Mouse (Mus musculus) forebrain, embryonic 16.5 days (tissue): ENCODE measurements around the gene Tmem102. TPM values are rescaled to one million over a fixed set of nuclear protein-coding genes. Genes with fewer than 3 reads are reported as not detected.

Experiments
- ATAC-seq: fragments of 200-750 bp; cut with Nextera tagmentation; 2 replicates; pipeline ENCODE4 v1.8.0; 2017; ENCODE audit warnings: mild to moderate bottlenecking, moderate library complexity
- H3K27ac ChIP-seq: fragments of 300-500 bp; sonication (generic); 2 replicates; pipeline ENCODE4 v1.5.1; 2014; ENCODE audit warnings: low read length, control low read depth
- H3K27me3 ChIP-seq: fragments of 300-500 bp; sonication (generic); replicated peaks from 2 replicates; pipeline ENCODE4 v1.6.1; 2014; ENCODE audit warnings: low read length; ENCODE audit not compliant: control insufficient read depth, insufficient read depth
- H3K36me3 ChIP-seq: fragments of 300-500 bp; sonication (generic); 2 replicates; pipeline ENCODE4 v1.6.1; 2014; ENCODE audit not compliant: control insufficient read depth, insufficient read depth
- H3K4me1 ChIP-seq: fragments of 300-500 bp; sonication (generic); replicated peaks from 2 replicates; pipeline ENCODE4 v1.6.1; 2014; ENCODE audit warnings: low read length; ENCODE audit not compliant: control insufficient read depth, insufficient read depth
- H3K4me2 ChIP-seq: fragments of 300-500 bp; sonication (generic); 2 replicates; pipeline ENCODE4 v1.6.1; 2014; ENCODE audit warnings: mild to moderate bottlenecking, low read length, control low read depth
- H3K4me3 ChIP-seq: fragments of 300-500 bp; sonication (generic); replicated peaks from 2 replicates; pipeline ENCODE4 v1.5.1; 2014; ENCODE audit warnings: mild to moderate bottlenecking, low read length, control low read depth
- H3K9ac ChIP-seq: fragments of 300-500 bp; sonication (generic); replicated peaks from 2 replicates; pipeline ENCODE4 v1.6.1; 2014; ENCODE audit warnings: low read depth, low read length, control low read depth
- H3K9me3 ChIP-seq: fragments of 300-500 bp; sonication (generic); 2 replicates; pipeline ENCODE4 v1.6.1; 2016; ENCODE audit warnings: low read length; ENCODE audit not compliant: control insufficient read depth
- WGBS: fragments of 180-500 bp; shearing (Covaris S2); extraction: QIAGEN DNeasy Blood & Tissue Kit; methylation state at CpG from one replicate; pipeline ENCODE4 v1.1.7; 2014; 5-methylcytosine and 5-hydroxymethylcytosine counted together
- polyA plus RNA-seq: library from polyadenylated mRNA; unstranded; fragments of >200 nt; fragmentation: Nextera tagmentation; extraction: Ambion mirVana; gene quantifications from 2 replicates; pipeline ENCODE4 v1.2.1, GENCODE M21; 2015

Gene Tmem102
- polyA plus RNA-seq, 1 experiment from 2014 or later = 0.77 TPM

DNA sequence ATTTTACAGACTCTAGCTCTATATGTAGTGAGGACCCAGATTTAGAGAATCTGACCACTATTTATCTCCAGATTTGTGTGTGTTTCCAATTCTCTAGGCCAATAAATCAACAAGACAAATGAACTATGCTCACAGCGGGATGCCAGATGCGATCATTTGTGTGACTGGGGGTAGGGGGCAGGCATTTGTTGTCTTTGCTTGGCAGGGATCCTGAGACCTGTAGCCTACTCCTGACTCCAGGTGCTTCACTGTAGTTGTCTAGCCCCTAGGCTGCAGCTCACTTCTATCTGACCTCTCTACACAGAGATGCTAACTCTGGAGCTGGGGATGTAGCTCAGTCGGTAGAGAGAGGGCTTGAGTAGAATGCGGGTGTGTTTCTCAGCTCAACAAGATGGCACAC lies 23.6 kb downstream of the Tmem102 start:
- no peak overlapping the region for H3K27ac ChIP-seq
- no peaks in the 10 kb centered on the region for H3K36me3 ChIP-seq
- no peaks in the 10 kb centered on the region for H3K27me3 ChIP-seq
- no peak overlapping the region for H3K4me2 ChIP-seq
- 44% methylated on average over 4 of the region's 4 CpGs for WGBS
- H3K4me1 ChIP-seq = no peaks in the 10 kb centered on the region
- H3K9me3 ChIP-seq = no peaks in the 10 kb centered on the region
- H3K4me3 ChIP-seq = no peak overlapping the region
- H3K9ac ChIP-seq = no peak overlapping the region
- ATAC-seq = no peak

DNA sequence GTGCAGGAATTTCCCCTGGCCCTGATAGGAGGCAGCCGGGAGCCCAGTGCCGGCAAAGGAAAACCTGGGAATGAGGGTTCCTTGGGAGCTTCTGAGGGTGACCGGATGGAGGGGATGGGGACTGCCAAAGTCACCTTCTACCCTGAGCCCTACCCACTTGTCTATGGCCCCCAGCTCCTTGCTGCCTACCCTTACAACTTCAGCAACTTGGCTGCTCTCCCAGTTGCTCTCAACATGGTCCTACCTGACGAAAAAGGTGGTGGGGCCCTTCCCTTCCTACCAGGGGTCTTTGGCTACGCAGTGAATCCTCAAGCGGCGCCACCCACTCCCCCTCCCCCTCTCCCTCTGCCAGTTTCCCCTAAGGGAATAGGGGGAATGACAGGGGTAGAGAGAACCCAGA lies 26.4 kb downstream of the Tmem102 start:
- no peak overlapping the region for H3K4me2 ChIP-seq
- H3K9ac ChIP-seq = no peak overlapping the region
- no peaks in the 10 kb centered on the region for H3K9me3 ChIP-seq
- ATAC-seq = no peak
- no peaks in the 10 kb centered on the region for H3K27me3 ChIP-seq
- peaks cover 4% of the 10 kb centered on the region for H3K36me3 ChIP-seq
- WGBS = 48% methylated on average over 7 of the region's 7 CpGs
- H3K4me1 ChIP-seq = no peaks in the 10 kb centered on the region
- H3K27ac ChIP-seq = no peak overlapping the region
- no peak overlapping the region for H3K4me3 ChIP-seq

DNA sequence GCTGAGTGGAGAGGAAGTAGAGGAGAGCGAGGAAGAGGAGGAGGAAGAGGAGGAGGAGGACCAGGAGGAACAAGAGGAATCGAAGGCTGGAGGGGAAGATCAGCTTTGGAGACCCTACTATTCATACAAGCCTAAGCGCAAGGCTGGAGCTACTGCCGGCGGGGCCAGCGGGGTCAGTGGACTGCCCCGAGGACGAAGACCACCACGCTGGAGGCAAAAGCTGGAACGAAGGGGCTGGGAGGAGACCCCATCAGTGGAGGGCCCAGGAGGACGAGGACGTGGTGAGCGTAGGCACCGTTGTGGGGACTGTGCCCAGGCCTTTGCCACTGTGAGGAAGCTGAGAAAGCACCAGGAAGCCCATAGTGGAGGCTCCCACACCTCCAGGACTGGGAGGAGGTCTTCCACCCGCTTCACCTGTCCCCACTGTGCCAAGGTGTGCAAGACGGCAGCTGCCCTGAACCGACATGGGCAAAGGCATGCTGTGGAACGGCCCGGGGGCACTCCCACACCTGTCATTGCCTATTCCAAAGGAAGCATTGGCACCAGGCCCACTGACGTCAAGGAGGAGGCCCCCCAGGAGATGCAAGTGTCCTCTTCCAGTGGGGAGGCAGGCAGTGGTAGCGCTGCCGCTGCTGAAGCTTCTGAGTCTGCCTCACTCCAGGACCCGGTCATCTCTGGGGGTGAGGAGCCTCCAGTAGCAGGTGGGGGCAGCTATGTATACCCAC lies 27.0 kb downstream of the Tmem102 start:
- no peak overlapping the region for H3K4me2 ChIP-seq
- no peak; the same call in 1 of the 2 replicates for ATAC-seq
- no peaks in the 10 kb centered on the region for H3K9me3 ChIP-seq
- H3K27ac ChIP-seq = no peak overlapping the region
- H3K9ac ChIP-seq = no peak overlapping the region
- 66% methylated on average over 23 of the region's 23 CpGs for WGBS
- peaks cover 4% of the 10 kb centered on the region for H3K36me3 ChIP-seq
- no peaks in the 10 kb centered on the region for H3K27me3 ChIP-seq
- H3K4me3 ChIP-seq = no peak overlapping the region
- H3K4me1 ChIP-seq = no peaks in the 10 kb centered on the region

DNA sequence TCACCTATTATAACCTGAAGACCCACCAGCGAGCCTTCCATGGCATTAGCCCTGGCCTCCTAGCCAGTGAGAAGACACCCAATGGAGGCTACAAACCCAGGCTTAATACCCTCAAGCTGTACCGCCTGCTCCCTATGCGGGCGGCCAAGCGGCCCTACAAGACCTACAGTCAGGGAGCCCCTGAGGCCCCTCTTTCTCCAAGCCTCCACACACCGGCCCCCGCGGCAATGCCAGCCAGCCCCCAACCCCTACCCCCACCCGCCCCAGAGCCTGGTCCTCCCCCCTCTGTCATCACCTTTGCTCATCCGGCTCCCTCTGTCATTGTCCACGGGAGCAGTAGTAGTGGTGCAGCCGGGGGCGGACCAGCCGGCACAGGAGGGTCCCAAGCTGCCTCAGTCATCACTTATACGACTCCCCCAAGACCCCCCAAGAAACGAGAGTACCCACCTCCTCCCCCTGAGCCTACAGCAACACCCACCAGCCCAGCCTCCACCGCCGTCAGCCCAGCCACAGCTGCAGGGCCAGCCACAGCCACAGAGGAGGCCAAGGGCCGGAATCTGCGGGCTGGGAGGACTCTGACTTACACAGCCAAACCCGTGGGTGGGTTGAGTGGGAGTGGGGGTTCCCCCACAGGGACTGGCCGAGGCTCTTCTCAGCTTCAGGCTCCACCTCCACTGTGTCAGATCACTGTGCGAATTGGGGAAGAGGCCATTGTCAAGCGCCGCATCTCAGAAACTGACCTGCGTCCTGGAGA lies 27.7 kb downstream of the Tmem102 start:
- Histone ChIP-seq H3K36me3 (peaks cover 4% of the 10 kb centered on the region), H3K27ac (no peak overlapping the region), H3K9me3 (no peaks in the 10 kb centered on the region), H3K4me2 (no peak overlapping the region), H3K27me3 (no peaks in the 10 kb centered on the region), H3K4me1 (no peaks in the 10 kb centered on the region), H3K4me3 (no peak overlapping the region), H3K9ac (no peak overlapping the region)
- no peak for ATAC-seq
- WGBS = 66% methylated on average over 24 of the region's 26 CpGs

DNA sequence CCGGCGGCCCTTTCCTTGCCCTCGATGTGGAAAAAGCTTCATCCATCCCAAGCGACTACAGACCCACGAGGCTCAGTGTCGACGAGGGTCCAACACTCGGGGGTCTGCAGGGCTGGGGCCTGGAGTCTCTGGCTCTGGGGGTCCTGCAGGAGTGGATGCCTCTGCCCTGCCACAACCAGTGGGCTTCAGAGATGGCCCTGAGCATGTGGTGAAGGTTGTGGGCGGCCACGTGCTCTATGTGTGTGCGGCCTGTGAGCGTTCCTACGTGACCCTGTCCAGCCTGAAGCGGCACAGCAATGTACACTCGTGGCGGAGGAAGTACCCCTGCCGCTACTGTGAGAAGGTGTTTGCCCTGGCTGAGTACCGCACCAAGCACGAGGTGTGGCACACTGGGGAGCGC lies 28.9 kb downstream of the Tmem102 start:
- no peak overlapping the region for H3K9ac ChIP-seq
- H3K27ac ChIP-seq = no peak overlapping the region
- no peak overlapping the region for H3K4me3 ChIP-seq
- no peaks in the 10 kb centered on the region for H3K9me3 ChIP-seq
- H3K4me2 ChIP-seq = no peak overlapping the region
- no peaks in the 10 kb centered on the region for H3K27me3 ChIP-seq
- 84% methylated on average over 20 of the region's 20 CpGs for WGBS
- H3K4me1 ChIP-seq = no peaks in the 10 kb centered on the region
- peaks cover 4% of the 10 kb centered on the region for H3K36me3 ChIP-seq
- ATAC-seq = no peak

DNA sequence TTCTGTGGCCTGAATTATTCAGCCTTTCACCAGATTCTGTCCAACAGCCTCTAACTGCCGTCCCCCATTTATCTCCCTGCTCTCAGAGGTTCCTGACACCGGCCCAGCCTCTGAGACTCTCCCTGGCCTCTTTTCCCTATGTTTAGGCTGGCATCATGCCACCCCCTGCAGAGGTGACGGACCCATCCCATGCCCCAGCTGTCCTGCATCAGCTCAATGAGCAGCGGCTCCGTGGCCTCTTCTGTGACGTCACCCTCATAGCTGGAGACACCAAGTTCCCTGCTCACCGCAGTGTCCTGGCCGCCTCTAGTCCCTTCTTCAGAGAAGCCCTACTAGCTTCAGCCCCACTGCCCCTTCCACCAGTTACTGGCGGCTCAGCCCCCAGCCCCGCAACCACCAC lies 29.7 kb downstream of the Tmem102 start:
- H3K4me1 ChIP-seq = no peaks in the 10 kb centered on the region
- H3K4me3 ChIP-seq = no peak overlapping the region
- H3K4me2 ChIP-seq = no peak overlapping the region
- H3K9me3 ChIP-seq = no peaks in the 10 kb centered on the region
- 79% methylated on average over 10 of the region's 10 CpGs for WGBS
- no peak for ATAC-seq
- no peak overlapping the region for H3K27ac ChIP-seq
- H3K27me3 ChIP-seq = no peaks in the 10 kb centered on the region
- no peak overlapping the region for H3K9ac ChIP-seq
- peaks cover 4% of the 10 kb centered on the region for H3K36me3 ChIP-seq

DNA sequence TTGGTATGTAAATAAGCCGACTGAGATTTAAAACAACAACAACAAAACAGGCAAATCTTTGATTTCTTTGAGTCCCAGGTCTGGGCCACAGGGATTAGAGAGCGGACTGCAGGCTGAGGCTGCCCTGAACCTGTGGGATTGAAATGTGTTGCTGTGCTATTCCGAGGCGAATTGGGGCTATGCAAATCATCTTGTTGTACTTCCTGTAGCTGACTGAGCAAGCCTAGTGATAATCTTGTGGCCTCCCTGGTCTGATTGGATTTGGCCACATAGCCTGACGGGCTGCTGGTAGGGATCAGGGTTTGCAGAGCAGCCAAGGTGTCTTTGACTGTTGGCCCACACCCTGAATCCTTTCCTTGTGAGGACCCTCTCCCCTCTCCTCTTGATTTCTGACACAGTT lies 30.5 kb downstream of the Tmem102 start:
- peaks cover 4% of the 10 kb centered on the region for H3K36me3 ChIP-seq
- no peaks in the 10 kb centered on the region for H3K27me3 ChIP-seq
- H3K4me3 ChIP-seq = no peak overlapping the region
- no peak overlapping the region for H3K9ac ChIP-seq
- H3K4me2 ChIP-seq = no peak overlapping the region
- 60% methylated on average over 5 of the region's 5 CpGs for WGBS
- H3K9me3 ChIP-seq = no peaks in the 10 kb centered on the region
- no peak overlapping the region for H3K27ac ChIP-seq
- ATAC-seq = no peak
- no peaks in the 10 kb centered on the region for H3K4me1 ChIP-seq

DNA sequence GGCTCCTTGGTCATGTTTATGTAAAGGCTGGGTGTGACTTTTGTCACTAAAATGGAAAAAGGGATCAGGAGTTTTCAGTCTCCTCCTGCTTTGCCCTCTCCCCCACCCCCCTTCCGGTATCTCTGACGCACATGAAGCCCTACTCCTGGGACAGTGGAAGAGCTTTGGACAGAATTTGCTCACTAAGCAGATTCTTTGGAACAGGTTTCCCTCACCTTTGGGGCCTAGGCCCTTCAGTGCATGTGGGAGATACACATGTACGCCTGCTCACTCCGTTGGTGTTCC lies 37.9 kb downstream of the Tmem102 start:
- Histone ChIP-seq H3K4me2 (no peak overlapping the region), H3K9me3 (no peaks in the 10 kb centered on the region), H3K9ac (no peak overlapping the region; the same call in 1 of the 2 replicates), H3K4me3 (no peak overlapping the region), H3K27ac (no peak overlapping the region), H3K27me3 (no peaks in the 10 kb centered on the region), H3K4me1 (peaks cover 23% of the 10 kb centered on the region), H3K36me3 (no peaks in the 10 kb centered on the region)
- ATAC-seq = no peak
- WGBS = 76% methylated on average over 4 of the region's 4 CpGs

DNA sequence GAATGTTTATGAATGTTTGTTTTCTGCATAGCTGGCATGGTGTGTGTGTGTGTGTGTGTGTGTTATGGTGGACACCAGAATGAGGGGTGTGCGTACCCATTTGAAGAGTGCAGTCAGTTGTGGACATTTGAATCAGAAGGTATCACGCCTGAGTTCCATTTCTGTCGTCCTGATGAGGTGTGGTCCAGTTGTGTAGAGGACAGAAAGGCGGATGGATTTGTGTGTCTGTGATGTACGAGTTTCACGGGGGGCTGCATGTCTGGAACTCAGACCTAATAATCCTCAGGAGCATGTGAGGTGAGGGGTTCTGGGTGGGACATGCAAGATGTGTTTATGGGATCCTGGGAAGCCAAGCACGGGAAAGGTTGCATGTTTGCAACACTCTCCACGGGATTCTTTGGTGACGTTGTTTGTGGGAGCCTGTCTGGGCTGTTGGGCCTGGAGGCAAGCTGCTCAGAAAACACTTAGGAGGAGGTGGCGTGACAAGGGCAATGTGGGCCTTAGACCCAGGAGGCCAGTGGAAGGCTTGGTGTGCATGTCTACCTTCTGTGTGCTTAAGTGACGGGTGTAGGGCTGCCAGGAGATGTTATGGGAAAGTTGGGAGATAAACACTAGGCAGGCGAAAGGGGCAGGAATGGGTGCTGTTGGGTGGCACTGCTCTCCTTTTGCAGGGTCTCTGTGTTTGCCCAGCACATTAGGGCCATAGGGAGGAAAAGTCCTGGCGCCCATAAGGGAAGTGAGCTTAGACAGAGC lies 38.4 kb downstream of the Tmem102 start:
- Histone ChIP-seq H3K4me1 (peaks cover 23% of the 10 kb centered on the region), H3K9ac (peak overlapping the region; percentile 0; the same call in 1 of the 2 replicates), H3K4me2 (peak overlapping the region; percentile 70), H3K9me3 (no peaks in the 10 kb centered on the region), H3K27me3 (no peaks in the 10 kb centered on the region), H3K36me3 (no peaks in the 10 kb centered on the region), H3K4me3 (peak overlapping the region; percentile 87), H3K27ac (no peak overlapping the region)
- WGBS = 69% methylated on average over 13 of the region's 13 CpGs
- no peak for ATAC-seq
